Mouse (Mus musculus) v-Abl transformed pro-B cells (cell line): ENCODE data around the gene F2rl2.

Experiments used
- in situ Hi-C, 2 experiments: fragments of 400-800 bp; cut with MboI; formaldehyde crosslinking; loops; one replicate each; pipeline ENCODE4 v1.15.1; 2025; ENCODE audit not compliant: unreplicated experiment in 2 of 2

Gene F2rl2

GRCm38 (mm10) chr13:95696120-95696653, 466 bp upstream of the F2rl2 start:
- in situ Hi-C loops: loop anchor here in 1 of 2 experiments (25.0 kb wide), 1 partner anchor 891 kb away; no protein-coding TSS in a partner anchor

- in situ Hi-C loops: loop anchor here in 1 of 2 experiments (25.0 kb wide), 1 partner anchor 889 kb away; no protein-coding TSS in a partner anchor
Observed at GRCm38 (mm10) chr13:95697874-95698273, 1.2 kb downstream of the F2rl2 start.

GRCm38 (mm10) chr13:95703376-95703775, 6.7 kb downstream of the F2rl2 start:
- in situ Hi-C loops: loop anchor here in 1 of 2 experiments (25.0 kb wide), 1 partner anchor 316 kb away; the partner anchor contains the start of gene Aggf1

GRCm38 (mm10) chr13:95705589-95705988, 8.9 kb downstream of the F2rl2 start:
- in situ Hi-C loops: loop anchor here in 1 of 2 experiments (25.0 kb wide), 1 partner anchor 318 kb away; the partner anchor contains the start of gene Aggf1

DNA sequence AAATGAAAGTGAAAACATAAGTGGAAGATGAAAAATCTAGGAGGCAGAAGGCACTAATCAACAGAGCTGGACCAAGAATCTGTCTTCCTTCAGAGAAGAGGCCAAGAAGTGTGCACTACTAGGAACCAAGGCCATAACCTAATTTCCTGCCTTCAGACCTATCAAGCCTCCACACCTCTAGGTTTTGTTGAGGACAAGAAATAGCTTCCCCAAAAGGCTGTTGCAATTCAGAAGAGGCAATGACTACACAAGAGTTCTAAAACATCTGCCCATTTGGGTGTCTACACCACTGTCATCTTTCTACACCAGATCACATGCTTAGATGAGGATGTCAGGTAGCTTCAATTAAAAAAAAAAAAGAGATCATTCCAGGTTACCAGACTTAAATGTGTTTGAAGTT, 15.4 kb downstream of the F2rl2 start:
- in situ Hi-C loops: loop anchor here in 1 of 2 experiments (25.0 kb wide), 1 partner anchor 325 kb away; the partner anchor contains the start of gene Aggf1

DNA sequence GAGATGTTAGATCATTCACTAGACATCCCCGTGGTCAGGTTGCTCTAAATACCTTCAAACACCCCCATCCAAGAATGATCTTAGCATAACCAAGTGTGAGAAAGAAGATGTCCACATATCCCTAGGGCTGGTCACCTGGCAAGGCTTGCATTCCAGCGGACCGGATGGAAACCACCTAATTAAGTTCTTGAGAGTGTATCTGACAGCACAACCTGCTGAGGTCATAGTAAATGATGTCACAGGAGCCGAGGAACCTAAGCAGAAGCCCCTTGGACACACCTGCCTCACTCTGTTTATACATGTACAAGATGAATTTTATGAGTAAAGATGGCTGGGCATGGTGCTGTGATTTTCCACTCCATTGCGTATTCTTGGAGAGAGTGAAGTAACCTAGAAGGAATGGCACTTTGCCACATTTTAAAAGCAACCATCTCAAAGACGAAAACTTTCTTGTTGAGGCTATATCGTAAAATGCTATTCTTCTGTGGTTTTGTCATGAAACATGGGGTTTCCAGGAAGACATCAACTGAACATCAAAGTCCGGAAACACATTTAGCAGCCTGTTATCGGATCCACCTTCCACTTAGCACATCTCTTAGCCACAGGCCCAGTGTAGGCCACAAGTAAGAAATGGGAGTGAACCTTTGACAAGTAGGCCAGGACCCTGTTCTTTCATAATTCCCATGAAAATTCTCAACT, 16.1 kb downstream of the F2rl2 start:
- in situ Hi-C loops: loop anchor here in 1 of 2 experiments (25.0 kb wide), 1 partner anchor 325 kb away; the partner anchor contains the start of gene Aggf1

DNA sequence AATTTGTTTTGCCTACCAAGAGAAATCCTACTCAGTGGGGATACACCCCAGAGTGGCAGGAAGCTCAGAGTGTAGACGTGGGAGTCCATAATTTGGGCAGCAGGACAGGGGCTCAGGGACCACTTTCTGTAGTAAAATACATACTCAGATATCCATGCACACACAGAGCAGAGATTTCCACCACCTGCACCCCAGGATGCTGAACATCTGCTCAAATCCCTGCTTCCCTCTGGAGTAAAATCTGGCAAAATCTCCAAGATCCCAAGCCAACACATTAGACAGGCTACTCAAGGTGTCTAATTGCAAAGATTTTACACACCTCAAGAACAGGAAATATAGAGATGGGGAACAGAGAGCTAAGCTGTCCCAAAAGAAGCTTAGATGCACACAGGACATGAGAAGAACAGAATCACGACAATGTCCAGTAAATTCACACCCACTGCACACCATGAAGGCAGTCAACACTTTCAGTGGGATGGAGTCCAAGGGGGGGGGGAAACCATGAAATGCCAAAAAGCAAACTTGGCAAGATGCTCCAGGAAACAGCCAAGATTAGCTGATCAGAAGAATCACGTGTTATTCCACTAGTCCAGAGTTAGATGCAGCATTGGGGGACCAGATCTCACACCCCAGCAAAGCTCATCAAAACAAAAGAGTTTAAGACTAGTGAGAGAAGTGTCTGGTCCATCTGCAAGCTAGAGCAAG, 17.8 kb downstream of the F2rl2 start:
- in situ Hi-C loops: loop anchor here in 1 of 2 experiments (25.0 kb wide), 1 partner anchor 327 kb away; the partner anchor contains the start of gene Aggf1

DNA sequence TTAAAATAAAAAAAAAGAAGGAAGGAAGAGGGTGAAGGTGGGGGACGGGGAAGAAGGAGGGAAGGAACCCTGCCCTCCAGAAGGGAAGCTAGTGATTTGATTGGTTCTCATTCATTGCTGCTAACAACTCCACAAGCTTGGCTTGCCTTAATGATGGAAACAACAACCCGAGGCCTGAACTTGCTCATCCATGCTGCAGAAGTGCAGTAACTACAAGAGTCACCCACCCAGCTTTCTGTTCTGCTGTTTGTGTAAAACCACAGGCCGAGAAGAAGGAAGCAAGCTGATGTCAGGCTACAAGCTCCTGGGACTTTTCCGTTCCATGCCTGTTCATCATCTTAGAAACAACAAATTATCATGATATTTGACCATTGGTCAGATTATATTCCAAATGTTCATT, 18.7 kb downstream of the F2rl2 start:
- in situ Hi-C loops: loop anchor here in 1 of 2 experiments (25.0 kb wide), 1 partner anchor 328 kb away; the partner anchor contains the start of gene Aggf1

DNA sequence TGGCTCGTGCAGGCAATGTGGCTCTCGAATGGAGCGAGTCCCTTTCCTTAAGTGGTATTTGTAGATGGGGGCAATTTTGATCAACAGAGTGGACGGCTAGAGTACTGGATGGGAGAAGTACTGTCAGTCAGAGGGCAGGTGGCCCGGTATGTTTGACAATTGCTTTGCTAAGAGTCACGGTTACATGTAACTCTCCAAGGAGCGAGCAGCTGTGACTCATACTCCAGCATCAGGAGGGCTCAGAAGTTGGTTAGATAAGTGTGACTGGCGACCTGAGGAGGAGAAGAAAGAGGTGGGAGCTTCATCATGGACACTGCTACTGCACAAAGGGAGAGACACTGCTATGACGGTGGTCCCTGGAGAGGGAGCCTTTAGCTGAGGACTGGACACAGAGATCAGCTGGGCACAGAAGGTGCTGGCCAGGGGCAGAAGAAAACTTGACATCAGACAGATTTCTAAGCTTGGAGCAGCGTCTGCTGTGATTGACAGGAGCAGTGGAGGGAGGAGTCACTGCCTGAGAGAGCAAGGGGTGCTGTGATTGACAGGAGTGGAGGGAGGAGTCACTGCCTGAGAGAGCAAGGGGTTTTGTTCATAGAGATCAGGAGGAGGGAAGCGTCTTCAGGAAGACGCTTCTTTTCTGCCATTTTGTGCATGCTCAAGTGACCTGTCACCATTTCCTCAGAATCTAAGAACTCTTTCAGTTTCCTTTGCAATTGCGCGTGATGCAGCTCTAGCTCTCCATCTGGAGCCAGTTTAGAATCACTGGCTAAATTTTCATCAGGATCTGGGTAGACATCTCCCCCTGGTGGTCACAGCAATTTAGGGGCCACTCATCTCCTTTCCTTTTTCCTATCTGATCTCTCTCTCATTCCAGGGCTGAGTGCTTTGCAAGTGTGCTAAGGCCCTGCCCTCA, 22.9 kb downstream of the F2rl2 start:
- in situ Hi-C loops: loop anchor here (5.0 to 25.0 kb wide), 3 partner anchors 152 to 332 kb away; partner anchors contain the start of gene Aggf1 (in 1 of the 2)

- in situ Hi-C loops: no loop called here
Observed at GRCm38 (mm10) chr13:95730491-95730890, 33.8 kb downstream of the F2rl2 start.

GRCm38 (mm10) chr13:95739651-95740050, 43.0 kb downstream of the F2rl2 start:
- in situ Hi-C loops: no loop called here

GRCm38 (mm10) chr13:95741813-95742689, 45.4 kb downstream of the F2rl2 start:
- in situ Hi-C loops: no loop called here

DNA sequence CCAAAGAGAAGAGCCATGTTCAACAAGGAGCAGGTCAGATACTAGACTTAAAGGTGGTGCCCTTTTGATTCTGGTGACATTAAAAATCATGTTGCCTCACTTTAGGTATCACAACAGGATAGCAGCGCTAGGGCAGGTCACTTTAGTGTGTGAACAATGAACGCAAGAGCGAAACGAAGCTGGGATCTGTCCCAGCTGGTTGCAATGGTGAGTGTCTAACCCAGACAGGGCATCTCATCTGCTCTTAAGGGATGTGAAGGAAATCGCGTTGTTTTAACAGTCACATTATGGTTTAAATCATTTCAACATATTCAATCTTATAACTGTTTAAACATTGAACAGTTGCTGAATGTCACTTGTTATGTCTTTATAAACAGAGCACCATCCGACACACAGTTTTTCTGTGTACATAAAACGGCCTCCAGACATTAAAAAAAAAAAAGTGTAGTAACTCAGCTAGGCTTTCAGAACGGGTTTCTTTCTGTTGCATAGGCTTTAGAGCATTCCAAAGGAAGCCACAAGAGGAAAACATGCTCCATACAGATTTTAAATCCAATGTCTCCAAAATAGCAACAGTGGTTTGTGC, 46.3 kb downstream of the F2rl2 start:
- in situ Hi-C loops: no loop called here

- in situ Hi-C loops: no loop called here
Observed at GRCm38 (mm10) chr13:95745451-95745850, 48.8 kb downstream of the F2rl2 start.

DNA sequence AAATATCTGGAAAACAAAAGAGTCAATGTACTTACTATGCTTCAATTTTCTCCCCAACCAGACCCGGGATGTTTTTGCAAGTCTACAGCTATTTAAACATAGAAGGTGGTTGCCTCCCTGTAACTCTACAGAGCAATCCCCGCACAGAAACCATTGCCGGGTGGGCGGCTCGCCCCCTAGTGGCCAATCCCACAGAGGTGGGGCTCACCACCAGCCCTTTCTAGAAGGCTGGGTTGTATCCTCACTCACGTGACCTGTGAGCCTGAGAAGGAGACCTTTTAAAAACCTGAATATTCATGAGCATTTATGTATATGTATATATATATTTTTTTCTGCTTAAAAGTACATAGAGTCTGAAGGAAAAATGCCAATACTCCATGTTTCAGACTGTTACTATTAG, 49.9 kb downstream of the F2rl2 start:
- in situ Hi-C loops: no loop called here

DNA sequence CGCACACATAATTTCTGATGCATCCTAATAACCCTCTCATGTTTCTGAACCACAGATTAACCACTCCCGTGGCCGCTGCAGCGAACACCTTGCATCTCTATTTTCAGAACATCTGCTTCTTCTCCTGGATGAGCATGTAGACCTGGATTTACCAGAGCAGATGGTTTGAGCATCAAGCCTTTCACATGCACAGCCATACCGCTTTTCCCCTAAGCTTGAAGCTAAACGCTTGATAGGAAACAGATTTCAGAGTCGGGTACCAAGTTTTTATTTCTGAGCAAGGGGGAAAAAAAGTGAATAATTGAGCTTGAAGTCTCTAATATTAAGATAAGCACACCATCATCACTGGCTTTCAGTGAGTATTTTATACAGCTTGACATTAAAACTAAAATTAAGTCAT, 50.4 kb downstream of the F2rl2 start:
- in situ Hi-C loops: no loop called here

DNA sequence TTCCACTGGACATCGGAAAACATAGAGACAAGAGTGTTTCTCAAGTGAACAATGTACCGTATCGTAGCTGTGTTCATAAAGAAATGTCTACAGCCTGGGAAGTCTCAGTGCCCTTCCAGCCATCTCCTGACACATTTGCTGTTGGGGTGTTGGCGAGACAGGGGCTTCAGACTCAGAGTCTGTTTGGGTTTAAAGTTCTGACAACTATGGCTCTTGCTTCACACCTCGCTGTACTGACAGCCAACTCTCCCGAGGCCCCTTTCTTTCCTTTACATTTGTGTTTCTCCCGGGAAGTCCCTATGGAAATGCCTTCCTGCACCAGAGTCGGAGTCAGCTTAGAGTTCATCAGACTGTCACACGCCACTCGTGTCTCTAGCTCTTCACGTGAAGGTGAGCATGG, 50.9 kb downstream of the F2rl2 start:
- in situ Hi-C loops: no loop called here
